ENCODE assay signal across 21 mouse cellular contexts in the genomic region with DNA sequence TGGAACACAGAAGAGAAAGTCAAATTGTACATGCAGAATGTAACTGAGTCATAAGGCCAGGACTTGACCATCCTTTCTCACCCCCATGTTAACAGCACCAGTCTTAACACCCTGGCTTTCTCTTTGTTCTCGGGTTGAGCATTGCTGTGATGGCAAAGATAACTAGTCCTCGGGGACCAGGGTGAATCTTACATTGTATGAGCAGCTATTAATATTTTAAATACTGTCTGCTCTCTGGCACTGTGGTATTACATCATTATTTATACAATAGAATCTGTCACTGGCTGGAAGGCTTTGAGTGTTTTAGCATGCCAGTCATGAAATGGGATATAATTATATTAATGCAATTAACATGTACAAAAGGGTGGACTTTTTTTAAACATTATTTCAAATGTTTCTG.
DNase-seq lines count a peak whose midpoint lies in the region; ATAC-seq and TF ChIP-seq lines count a peak whose summit lies in the region.
"Had no signal": no experiment of that assay in that cellular context is flagged by ENCODE, and none has a peak within 500 bp of the region (broad histone marks: within the 10 kb centered on the region; RNA-seq: fewer than 3 reads in every experiment).

No protein-coding gene starts in this region.

- H3K27ac ChIP-seq in forebrain, embryonic 12.5 days = 0 out of 2 replicates have a peak overlapping the region, but pooled peaks have one; percentile 46
- no peak overlapping the region for H3K27ac ChIP-seq in forebrain, embryonic 10.5 days
- no peak overlapping the region for H3K27ac ChIP-seq in hindbrain, embryonic 11.5 days (ENCODE audit: low read depth, low read length)
- H3K27ac ChIP-seq in midbrain, embryonic 13.5 days = 0 out of 2 replicates have a peak overlapping the region, but pooled peaks have one; percentile 17
- H3K27ac ChIP-seq: heart, adult 2 months; heart, embryonic 15.5 days; limb, embryonic 15.5 days; macrophage; stomach, postnatal 0 days had no signal

- H3K36me3 ChIP-seq in forebrain, embryonic 12.5 days (replicated peaks) = no peaks in the 10 kb centered on the region
- no peaks in the 10 kb centered on the region for H3K36me3 ChIP-seq in forebrain, embryonic 10.5 days (replicated peaks)
- no peaks in the 10 kb centered on the region for H3K36me3 ChIP-seq in hindbrain, embryonic 11.5 days (ENCODE audit: control insufficient read depth, insufficient read depth, low read length)
- H3K36me3 ChIP-seq in midbrain, embryonic 13.5 days = no peaks in the 10 kb centered on the region
- H3K36me3 ChIP-seq: heart, embryonic 15.5 days; limb, embryonic 15.5 days had no signal

- DNase-seq in forebrain, embryonic 10.5 days (ENCODE audit: extremely low spot score, low spot score) = no peak
- peak; percentile 64 for DNase-seq in brain, embryonic 14.5 days (ENCODE audit: low read depth)
- DNase-seq in hindbrain, embryonic 11.5 days (ENCODE audit: low spot score) = peak; percentile 25
- no peak for DNase-seq in spleen, postnatal 4 days (ENCODE audit: low spot score in 2 of 2)
- no peak for DNase-seq in layer of hippocampus, adult 18-20 months (ENCODE audit: low spot score in 2 of 2)
- DNase-seq in frontal cortex, postnatal 25 days (ENCODE audit: low spot score in 2 of 2) = no peak
- DNase-seq: adrenal gland, postnatal 14 days; cerebellum, adult 18-20 months; gastrocnemius, postnatal 14 days; heart, adult 2 months; kidney, adult 11 months; kidney, postnatal 14 days; liver, postnatal 0 days; right cerebral cortex, postnatal 14 days had no signal

- no peak for TF ChIP-seq CTCF in brain, embryonic 14.5 days (IDR thresholded peaks at IDR 0.05; ENCODE audit: borderline replicate concordance, extremely low read depth, insufficient read depth, insufficient read length)

- WGBS in forebrain, embryonic 12.5 days = 40% methylated on average over 2 of the region's 2 CpGs
- 75% methylated on average over 2 of the region's 2 CpGs for WGBS in forebrain, embryonic 10.5 days
- 57% methylated on average over 2 of the region's 2 CpGs for WGBS in hindbrain, embryonic 11.5 days
- 30% methylated on average over 2 of the region's 2 CpGs for WGBS in midbrain, embryonic 13.5 days

- no peaks in the 10 kb centered on the region for H3K9me3 ChIP-seq in forebrain, embryonic 12.5 days
- no peaks in the 10 kb centered on the region for H3K9me3 ChIP-seq in forebrain, embryonic 10.5 days
- no peaks in the 10 kb centered on the region for H3K9me3 ChIP-seq in hindbrain, embryonic 11.5 days (ENCODE audit: control insufficient read depth, low read length)
- no peaks in the 10 kb centered on the region for H3K9me3 ChIP-seq in midbrain, embryonic 13.5 days
- H3K9me3 ChIP-seq: heart, embryonic 15.5 days; limb, embryonic 15.5 days had no signal

- no peak overlapping the region for H3K4me3 ChIP-seq in forebrain, embryonic 12.5 days (replicated peaks)
- no peak overlapping the region for H3K4me3 ChIP-seq in forebrain, embryonic 10.5 days
- no peak overlapping the region for H3K4me3 ChIP-seq in hindbrain, embryonic 11.5 days (ENCODE audit: low read depth, low read length)
- H3K4me3 ChIP-seq in midbrain, embryonic 13.5 days (replicated peaks) = no peak overlapping the region
- H3K4me3 ChIP-seq: heart, adult 2 months; heart, embryonic 15.5 days; limb, embryonic 15.5 days had no signal

- no peak for TF ChIP-seq POLR2A in brain, embryonic 14.5 days (IDR thresholded peaks at IDR 0.05; ENCODE audit: borderline replicate concordance, extremely low read depth, insufficient read depth, insufficient read length, poor library complexity, severe bottlenecking)

- no peaks in the 10 kb centered on the region for H3K27me3 ChIP-seq in forebrain, embryonic 12.5 days
- no peaks in the 10 kb centered on the region for H3K27me3 ChIP-seq in forebrain, embryonic 10.5 days (ENCODE audit: poor library complexity, severe bottlenecking)
- H3K27me3 ChIP-seq in hindbrain, embryonic 11.5 days (ENCODE audit: control insufficient read depth, insufficient read depth, low read length) = no peaks in the 10 kb centered on the region
- H3K27me3 ChIP-seq in midbrain, embryonic 13.5 days = no peaks in the 10 kb centered on the region
- H3K27me3 ChIP-seq: CH12.LX; heart, embryonic 15.5 days; limb, embryonic 15.5 days had no signal

- no peak overlapping the region for H3K4me2 ChIP-seq in forebrain, embryonic 12.5 days
- H3K4me2 ChIP-seq in hindbrain, embryonic 11.5 days (replicated peaks; ENCODE audit: low read depth, low read length) = no peak overlapping the region
- no peak overlapping the region for H3K4me2 ChIP-seq in midbrain, embryonic 13.5 days (replicated peaks)
- H3K4me2 ChIP-seq: heart, embryonic 15.5 days; limb, embryonic 15.5 days had no signal

- peak; percentile 33; the same call in 1 of the 2 replicates for ATAC-seq in forebrain, embryonic 12.5 days (ENCODE audit: low FRiP score)
- ATAC-seq in hindbrain, embryonic 11.5 days (ENCODE audit: low FRiP score) = peak; percentile 81
- ATAC-seq in midbrain, embryonic 13.5 days = peak; percentile 41
- ATAC-seq: liver, postnatal 0 days had no signal

- H3K4me1 ChIP-seq in forebrain, embryonic 12.5 days = peaks cover 15% of the 10 kb centered on the region
- peaks cover 11% of the 10 kb centered on the region for H3K4me1 ChIP-seq in forebrain, embryonic 10.5 days
- no peaks in the 10 kb centered on the region for H3K4me1 ChIP-seq in hindbrain, embryonic 11.5 days (replicated peaks; ENCODE audit: control insufficient read depth, insufficient read depth, low read length)
- peaks cover 19% of the 10 kb centered on the region for H3K4me1 ChIP-seq in midbrain, embryonic 13.5 days (replicated peaks)
- H3K4me1 ChIP-seq: heart, embryonic 15.5 days; limb, embryonic 15.5 days had no signal

- H3K9ac ChIP-seq in forebrain, embryonic 12.5 days = no peak overlapping the region
- H3K9ac ChIP-seq in hindbrain, embryonic 11.5 days (ENCODE audit: low read depth, low read length) = no peak overlapping the region
- H3K9ac ChIP-seq in midbrain, embryonic 13.5 days (replicated peaks) = no peak overlapping the region
- H3K9ac ChIP-seq: heart, embryonic 15.5 days; limb, embryonic 15.5 days; liver, postnatal 0 days had no signal

Comparison
In these comparisons a context has a peak if more than half of its experiments do, and no peak if none do; other contexts are left out.
1. H3K27ac ChIP-seq: peak in forebrain, embryonic 12.5 days (single experiment) and midbrain, embryonic 13.5 days (single experiment); none in forebrain, embryonic 10.5 days (single experiment) and hindbrain, embryonic 11.5 days (single experiment).
2. DNase-seq: peak in brain, embryonic 14.5 days (single experiment) and hindbrain, embryonic 11.5 days (single experiment); none in forebrain, embryonic 10.5 days (single experiment), spleen, postnatal 4 days (0 of 2), layer of hippocampus, adult 18-20 months (0 of 2) and frontal cortex, postnatal 25 days (0 of 2).
3. Peak in every context shown above with its lines, with median percentiles within 50 percentile points of each other: ATAC-seq.